Mouse (Mus musculus) frontal cortex, adult 2 months (tissue): ENCODE results near the gene Lrrn1. TPM values are rescaled to one million over a fixed set of nuclear protein-coding genes. Genes with fewer than 3 reads are reported as not detected.

Source experiments
- DNase-seq, 2 experiments: peaks; one replicate each; pipeline ENCODE4 v3.0.0; 2022; ENCODE audit warnings: low spot score in 1 of 2; ENCODE audit errors: extremely low spot score in 1 of 2
- polyA plus RNA-seq: library from polyadenylated mRNA; depleted of rRNA; stranded (reverse); fragments of >200 nt; gene quantifications from 2 replicates; pipeline ENCODE4 v1.2.3, GENCODE M21; 2012

Lrrn1 gene
- polyA plus RNA-seq, 1 experiment = 43.3 TPM

DNA sequence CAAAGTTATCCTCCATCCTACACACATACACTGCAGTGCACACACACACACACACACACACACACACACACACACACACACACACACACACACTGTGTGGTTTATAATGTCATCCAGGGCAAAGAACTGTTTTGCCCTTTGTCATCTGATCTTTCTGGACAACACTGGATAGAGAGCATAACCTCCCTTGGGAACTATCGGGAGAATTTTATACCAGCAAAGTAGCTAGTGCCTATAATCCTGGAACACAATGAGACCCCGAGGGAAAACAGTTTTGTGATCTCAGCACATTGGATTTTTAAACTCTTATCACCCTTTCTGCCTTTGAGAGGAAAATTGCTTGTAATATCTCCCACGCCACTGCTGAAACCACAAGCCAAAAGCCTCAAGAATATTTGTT, 45.8 kb downstream of the Lrrn1 start:
- no peak for DNase-seq

DNA sequence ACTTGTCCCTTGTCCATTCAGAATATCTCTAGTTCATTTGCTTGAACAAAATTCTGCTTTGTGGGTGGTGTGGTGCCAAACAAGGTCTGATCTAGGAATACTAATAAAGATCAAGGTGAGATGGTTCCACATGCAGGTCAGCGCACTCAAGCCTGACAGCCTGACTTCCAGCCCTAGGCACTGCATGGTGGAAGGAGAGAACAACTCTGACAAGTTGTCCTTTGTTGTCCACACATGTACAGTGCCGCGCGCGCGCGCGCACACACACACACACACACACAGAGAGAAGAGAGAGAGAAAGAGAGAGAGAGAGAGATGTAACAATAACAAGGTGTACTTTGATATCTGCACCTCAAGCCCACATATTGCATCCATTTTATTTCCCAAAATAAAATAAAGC, 47.7 kb downstream of the Lrrn1 start:
- DNase-seq = no peak

DNA sequence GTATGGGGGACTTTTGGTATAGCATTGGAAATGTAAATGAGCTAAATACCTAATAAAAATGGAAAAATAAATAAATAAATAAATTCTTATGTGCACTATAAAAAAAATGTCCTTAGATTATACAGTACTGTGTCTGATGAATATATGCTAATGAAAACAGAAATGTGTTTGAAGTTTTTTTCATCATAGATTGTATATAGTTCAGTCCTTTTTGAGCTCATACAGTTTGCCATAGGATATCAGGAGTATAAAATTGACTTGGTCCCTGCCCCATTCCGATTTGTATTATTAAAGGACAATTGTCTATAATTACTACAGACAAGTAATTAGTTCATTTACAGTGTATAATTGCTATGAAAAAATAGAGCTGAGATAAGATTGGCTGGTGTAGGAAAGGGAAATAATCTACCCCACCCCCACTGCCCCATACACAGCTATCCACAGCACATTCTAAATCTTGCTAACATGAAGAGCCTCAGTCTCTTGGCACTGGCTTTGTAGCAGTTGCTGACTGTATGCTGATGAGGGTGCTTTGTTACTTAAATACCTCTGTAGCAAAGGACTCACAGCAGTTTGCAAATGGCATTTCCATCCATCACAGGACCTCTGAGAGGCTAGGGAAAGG, 54.3 kb downstream of the Lrrn1 start:
- no peak for DNase-seq

DNA sequence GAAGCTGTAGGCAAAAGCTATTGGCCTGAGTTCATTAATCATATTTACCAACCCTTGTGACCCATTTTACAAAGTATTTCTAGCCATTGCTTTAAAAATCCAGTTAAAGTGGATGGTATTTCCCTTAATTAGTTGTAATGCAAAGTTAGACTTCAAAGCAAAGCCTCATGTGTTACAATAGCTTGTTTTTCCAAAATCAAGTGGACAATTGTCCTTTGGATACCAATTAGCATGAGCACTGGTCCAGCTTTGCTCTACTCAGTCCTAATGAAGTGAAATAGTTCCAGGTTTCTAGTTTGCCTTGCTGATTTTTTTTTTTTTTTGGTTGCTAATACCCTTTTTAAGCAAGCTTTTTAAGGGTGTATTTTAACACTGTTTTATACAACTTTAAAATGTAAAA, 75.6 kb downstream of the Lrrn1 start:
- peak in 1 of 2 experiments; percentile 9 for DNase-seq

DNA sequence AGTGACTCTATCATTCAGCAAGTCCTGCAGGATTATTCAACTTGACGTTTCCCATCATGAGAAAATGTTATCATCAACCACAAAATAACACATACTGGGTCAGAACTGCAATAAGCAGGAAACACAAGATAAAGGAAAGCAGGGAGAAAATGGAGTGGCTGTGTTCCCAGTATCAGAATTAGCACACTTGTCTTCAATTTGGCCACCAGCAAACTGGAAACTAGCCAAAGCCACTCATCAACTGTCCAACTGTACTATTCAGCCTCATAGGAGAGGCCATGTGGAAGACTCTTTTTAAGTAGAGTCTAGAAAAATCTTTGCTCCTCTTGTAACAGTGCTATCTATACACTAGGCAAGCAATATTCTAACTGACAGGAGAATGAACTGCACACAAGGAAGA, 84.7 kb downstream of the Lrrn1 start:
- no peak for DNase-seq
